Mouse (Mus musculus) liver, adult 2 months (tissue): ENCODE results near the gene Gmps. TPM values are rescaled to one million over a fixed set of nuclear protein-coding genes. Genes with fewer than 3 reads are reported as not detected.

Experiments
- DNase-seq: peaks from one replicate; pipeline ENCODE4 v3.0.0-alpha.2; 2011; ENCODE audit warnings: low read depth, low spot score; ENCODE audit errors: extremely low read depth
- H3K27ac ChIP-seq: fragments of 200-500 bp; replicated peaks from 2 replicates; pipeline ENCODE4 v1.5.1; 2012; ENCODE audit warnings: low read depth, mild to moderate bottlenecking, control low read depth, inconsistent platforms, low read length; ENCODE audit not compliant: insufficient read depth
- H3K27me3 ChIP-seq: fragments of 200-500 bp; 2 replicates; pipeline ENCODE4 v1.6.1; 2012; ENCODE audit warnings: mild to moderate bottlenecking, moderate library complexity, low read length, inconsistent platforms; ENCODE audit not compliant: control insufficient read depth, insufficient read depth
- H3K36me3 ChIP-seq: fragments of 200-500 bp; 2 replicates; pipeline ENCODE4 v1.6.1; 2012; ENCODE audit warnings: low read length, inconsistent platforms; ENCODE audit not compliant: control insufficient read depth, insufficient read depth
- H3K4me1 ChIP-seq: fragments of 200-500 bp; 2 replicates; pipeline ENCODE4 v1.6.1; 2011; ENCODE audit warnings: low read length; ENCODE audit not compliant: control insufficient read depth, insufficient read depth
- H3K4me3 ChIP-seq: fragments of 200-500 bp; 2 replicates; pipeline ENCODE4 v1.5.1; 2011; ENCODE audit warnings: low read depth, mild to moderate bottlenecking, control low read depth, low read length, moderate library complexity; ENCODE audit not compliant: insufficient read depth
- H3K79me2 ChIP-seq: fragments of 200-500 bp; 2 replicates; pipeline ENCODE4 v1.6.1; 2012; ENCODE audit warnings: inconsistent platforms, mild to moderate bottlenecking, low read length, moderate library complexity; ENCODE audit not compliant: control insufficient read depth, insufficient read depth
- H3K9ac ChIP-seq: fragments of 200-500 bp; 2 replicates; pipeline ENCODE4 v1.6.1; 2012; ENCODE audit warnings: low read depth, mild to moderate bottlenecking, control low read depth, inconsistent platforms, low read length
- CTCF ChIP-seq: fragments of 200-500 bp; IDR thresholded peaks from 2 replicates; pipeline ENCODE4 v1.5.1; 2011; ENCODE audit warnings: low read depth, low read length, control low read depth
- POLR2A ChIP-seq: fragments of 200-500 bp; IDR thresholded peaks from 2 replicates; pipeline ENCODE4 v1.6.1; 2011; ENCODE audit warnings: low read length, control low read depth; ENCODE audit not compliant: insufficient read depth; ENCODE audit errors: extremely low read depth
- WGBS: fragments of 180-500 bp; shearing (Covaris S2); methylation state at CpG from one replicate; pipeline ENCODE4 v1.1.7; 2018; 5-methylcytosine and 5-hydroxymethylcytosine counted together
- polyA plus RNA-seq: library from polyadenylated mRNA; depleted of rRNA; stranded (reverse); fragments of >200 nt; gene quantifications from 2 replicates; pipeline ENCODE4 v1.2.3, GENCODE M21; 2012; rRNA removed
- total RNA-seq: library from RNA; depleted of rRNA; stranded (reverse); fragments of >200 nt; gene quantifications from 2 replicates; pipeline ENCODE4 v1.2.3, GENCODE M21; 2014; rRNA removed

Gmps gene
- total and polyA plus RNA-seq, 2 experiments: 3.4 to 9.6 TPM

GRCm38 (mm10) chr3:64039818-64040784, 64.2 kb downstream of the Gmps start:
- Histone ChIP-seq H3K36me3 (no peaks in the 10 kb centered on the region), H3K27ac (no peak overlapping the region), H3K27me3 (no peaks in the 10 kb centered on the region), H3K79me2 (no peaks in the 10 kb centered on the region), H3K4me1 (peaks cover 2% of the 10 kb centered on the region), H3K4me3 (peak overlapping the region; percentile 57), H3K9ac (peak overlapping the region; percentile 65)
- peak; percentile 74 for TF ChIP-seq CTCF
- TF ChIP-seq POLR2A: no peak
- 10% methylated on average over 25 of the region's 25 CpGs for WGBS
- peak; percentile 73 for DNase-seq

Other genes with a start within 250 kb of the Gmps start
- under 0.01 TPM in 1 of 2 replicates, not detected in the other for gene Plch1, start 76.6 kb upstream of the Gmps start, total RNA-seq
- not detected in 2 replicates for gene Plch1, start 76.6 kb upstream of the Gmps start, polyA plus RNA-seq
- gene E130311K13Rik, start 46.6 kb upstream of the Gmps start, total RNA-seq: 8.9 and 11.0 TPM in 2 replicates
- 6.0 and 7.0 TPM in 2 replicates for gene E130311K13Rik, start 46.6 kb upstream of the Gmps start, polyA plus RNA-seq
- gene Slc33a1, start 11.3 kb upstream of the Gmps start, total RNA-seq: 60.9 and 66.7 TPM in 2 replicates
- 28.6 and 32.1 TPM in 2 replicates for gene Slc33a1, start 11.3 kb upstream of the Gmps start, polyA plus RNA-seq
- under 0.01 TPM in 2 replicates for gene Vmn2r1, start 105.4 kb downstream of the Gmps start, total RNA-seq
- gene Vmn2r1, start 105.4 kb downstream of the Gmps start, polyA plus RNA-seq: not detected in 2 replicates
- gene Vmn2r2, start 165.8 kb downstream of the Gmps start, total RNA-seq: not detected in 2 replicates
- gene Vmn2r2, start 165.8 kb downstream of the Gmps start, polyA plus RNA-seq: not detected in 2 replicates